Mouse (Mus musculus) intestine, embryonic 14.5 days (tissue): Measurements from ENCODE around the gene Nfix. TPM values are rescaled to one million over a fixed set of nuclear protein-coding genes. Genes with fewer than 3 reads are reported as not detected.
A peak's percentile ranks its signal among the peaks of the same experiment; 100 is the strongest.

Experiments used
- ATAC-seq: fragments of 200-750 bp; cut with Nextera tagmentation; replicated peaks from 2 replicates; pipeline ENCODE4 v1.8.0; 2017; ENCODE audit warnings: low read depth, moderate number of reproducible peaks, moderate TSS enrichment, moderate library complexity; ENCODE audit not compliant: low FRiP score, low TSS enrichment
- DNase-seq: peaks from one replicate; pipeline ENCODE4 v3.0.0-alpha.2; 2018; ENCODE audit warnings: low spot score
- H3K27ac ChIP-seq: fragments of 300-500 bp; sonication (generic); 2 replicates; pipeline ENCODE4 v1.5.1; 2014; ENCODE audit warnings: low read depth, mild to moderate bottlenecking, control low read depth
- H3K27me3 ChIP-seq: fragments of 300-500 bp; sonication (generic); replicated peaks from 2 replicates; pipeline ENCODE4 v1.6.1; 2014; ENCODE audit warnings: low read length, control low read depth; ENCODE audit not compliant: control insufficient read depth, insufficient read depth
- H3K36me3 ChIP-seq: fragments of 300-500 bp; sonication (generic); 2 replicates; pipeline ENCODE4 v1.6.1; 2014; ENCODE audit warnings: low read length, control low read depth; ENCODE audit not compliant: control insufficient read depth, insufficient read depth
- H3K4me1 ChIP-seq: fragments of 300-500 bp; sonication (generic); replicated peaks from 2 replicates; pipeline ENCODE4 v1.6.1; 2014; ENCODE audit warnings: low read length, control low read depth, mixed read lengths; ENCODE audit not compliant: control insufficient read depth, insufficient read depth
- H3K4me2 ChIP-seq: fragments of 300-500 bp; sonication (generic); 2 replicates; pipeline ENCODE4 v1.6.1; 2014; ENCODE audit warnings: low read length
- H3K4me3 ChIP-seq: fragments of 300-500 bp; sonication (generic); 2 replicates; pipeline ENCODE4 v1.5.1; 2014; ENCODE audit warnings: low read depth, low read length, control low read depth, mixed read lengths
- H3K9ac ChIP-seq: fragments of 300-500 bp; sonication (generic); 2 replicates; pipeline ENCODE4 v1.6.1; 2014; ENCODE audit warnings: mild to moderate bottlenecking, low read length
- H3K9me3 ChIP-seq: fragments of 300-500 bp; sonication (generic); 2 replicates; pipeline ENCODE4 v1.6.1; 2016; ENCODE audit warnings: low read length, control low read depth; ENCODE audit not compliant: control insufficient read depth
- WGBS: fragments of 180-500 bp; shearing (Covaris S2); extraction: QIAGEN DNeasy Blood & Tissue Kit; methylation state at CpG from one replicate; pipeline ENCODE4 v1.1.7; 2014; 5-methylcytosine and 5-hydroxymethylcytosine counted together
- polyA plus RNA-seq: library from polyadenylated mRNA; unstranded; fragments of >200 nt; fragmentation: Nextera tagmentation; extraction: Ambion mirVana; gene quantifications from 2 replicates; pipeline ENCODE4 v1.2.1, GENCODE M21; 2014

The Nfix gene
- polyA plus RNA-seq, 1 experiment from 2014 or later: 14.4 TPM

GRCm38 (mm10) chr8:84786801-84787467, 13.2 kb downstream of the Nfix start:
- H3K27me3 ChIP-seq: peaks cover 100% of the 10 kb centered on the region

GRCm38 (mm10) chr8:84785756-84786677, 14.1 kb downstream of the Nfix start:
- H3K36me3 ChIP-seq: no peaks in the 10 kb centered on the region
- ATAC-seq: no peak
- H3K27ac ChIP-seq: no peak overlapping the region
- 5% methylated on average over 38 of the region's 38 CpGs for WGBS
- no peak overlapping the region for H3K9ac ChIP-seq
- H3K4me3 ChIP-seq: no peak overlapping the region
- H3K9me3 ChIP-seq: no peaks in the 10 kb centered on the region
- H3K4me1 ChIP-seq: peaks cover 9% of the 10 kb centered on the region
- DNase-seq: no peak
- 0 out of 2 replicates have a peak overlapping the region, but pooled peaks have one; percentile 18 for H3K4me2 ChIP-seq
- H3K27me3 ChIP-seq: peaks cover 100% of the 10 kb centered on the region

More at GRCm38 (mm10) chr8:84786801-84787467, 13.2 kb downstream of the Nfix start:
- no peak overlapping the region for H3K4me2 ChIP-seq
- H3K4me3 ChIP-seq: no peak overlapping the region
- DNase-seq (no peak), ATAC-seq (no peak)
- H3K27ac ChIP-seq: no peak overlapping the region
- WGBS: 10% methylated on average over 11 of the region's 11 CpGs
- no peak overlapping the region for H3K9ac ChIP-seq
- H3K9me3 ChIP-seq: no peaks in the 10 kb centered on the region
- H3K4me1 ChIP-seq: peaks cover 9% of the 10 kb centered on the region
- no peaks in the 10 kb centered on the region for H3K36me3 ChIP-seq

- Histone ChIP-seq H3K4me2 (no peak overlapping the region), H3K9ac (no peak overlapping the region), H3K9me3 (no peaks in the 10 kb centered on the region), H3K4me1 (peaks cover 9% of the 10 kb centered on the region), H3K27ac (no peak overlapping the region), H3K27me3 (peaks cover 100% of the 10 kb centered on the region), H3K36me3 (no peaks in the 10 kb centered on the region), H3K4me3 (no peak overlapping the region)
- 17% methylated on average over 11 of the region's 11 CpGs for WGBS
- DNase-seq (no peak), ATAC-seq (no peak)
These were observed 14.7 kb downstream of the Nfix start for GRCm38 (mm10) chr8:84785506-84785755.

- Histone ChIP-seq H3K4me1 (peaks cover 9% of the 10 kb centered on the region), H3K4me2 (no peak overlapping the region)
These were observed 15.3 kb downstream of the Nfix start for GRCm38 (mm10) chr8:84784681-84785505.

GRCm38 (mm10) chr8:84783919-84784581, 16.1 kb downstream of the Nfix start:
- H3K9me3 ChIP-seq: no peaks in the 10 kb centered on the region
- peaks cover 9% of the 10 kb centered on the region for H3K4me1 ChIP-seq
- H3K36me3 ChIP-seq: no peaks in the 10 kb centered on the region
- H3K27ac ChIP-seq: no peak overlapping the region
- DNase-seq: no peak
- no peak for ATAC-seq
- 0 out of 2 replicates have a peak overlapping the region, but pooled peaks have one; percentile 8 for H3K4me3 ChIP-seq
- 3% methylated on average over 33 of the region's 33 CpGs for WGBS
- H3K9ac ChIP-seq: no peak overlapping the region
- H3K27me3 ChIP-seq: peaks cover 99% of the 10 kb centered on the region
- H3K4me2 ChIP-seq: no peak overlapping the region

More at GRCm38 (mm10) chr8:84784681-84785505, 15.3 kb downstream of the Nfix start:
- Histone ChIP-seq H3K9me3 (no peaks in the 10 kb centered on the region), H3K36me3 (no peaks in the 10 kb centered on the region), H3K4me3 (0 out of 2 replicates have a peak overlapping the region, but pooled peaks have one; percentile 8), H3K9ac (no peak overlapping the region), H3K27me3 (peaks cover 100% of the 10 kb centered on the region), H3K27ac (no peak overlapping the region)
- DNase-seq: no peak
- no peak for ATAC-seq
- 3% methylated on average over 48 of the region's 48 CpGs for WGBS

DNA sequence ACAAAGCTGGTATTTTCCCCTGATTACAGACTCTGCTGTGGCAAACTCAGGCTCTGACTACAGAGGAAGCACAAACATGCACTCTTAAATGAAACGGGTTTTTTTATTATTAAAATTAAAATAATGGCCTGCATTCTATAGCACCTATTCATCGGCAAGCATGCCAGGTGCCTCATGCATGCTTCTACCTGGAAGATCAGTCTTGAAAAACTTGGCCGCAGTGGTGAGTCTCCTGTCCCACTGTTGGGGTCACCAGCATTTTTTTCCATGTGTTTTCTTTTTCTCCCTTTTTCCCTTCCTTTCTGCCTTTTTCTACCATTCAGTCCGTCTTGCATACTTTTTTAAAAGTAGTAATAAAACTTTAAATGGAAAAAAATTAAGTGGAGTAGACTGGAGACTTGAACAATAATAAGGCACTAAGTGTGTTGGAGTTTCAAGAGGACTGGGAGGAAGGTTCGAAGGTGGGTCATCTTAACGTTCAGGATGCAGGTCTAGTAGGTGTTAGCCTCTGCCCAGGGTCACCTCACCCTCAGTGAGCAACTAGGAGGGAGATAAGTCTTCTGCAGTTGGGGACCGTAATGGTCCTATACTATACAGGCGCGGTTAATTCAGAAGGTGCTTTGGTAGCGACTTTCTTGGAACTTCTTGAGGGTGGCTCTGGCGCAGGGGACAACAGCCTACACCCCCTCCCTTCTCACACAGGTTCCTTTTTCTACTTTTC, 16.8 kb downstream of the Nfix start:
- Histone ChIP-seq H3K4me1 (peaks cover 9% of the 10 kb centered on the region), H3K4me2 (no peak overlapping the region), H3K27ac (no peak overlapping the region), H3K27me3 (peaks cover 99% of the 10 kb centered on the region), H3K36me3 (no peaks in the 10 kb centered on the region), H3K4me3 (no peak overlapping the region), H3K9me3 (no peaks in the 10 kb centered on the region), H3K9ac (no peak overlapping the region)
- ATAC-seq (no peak), DNase-seq (no peak)
- 9% methylated on average over 11 of the region's 11 CpGs for WGBS

DNA sequence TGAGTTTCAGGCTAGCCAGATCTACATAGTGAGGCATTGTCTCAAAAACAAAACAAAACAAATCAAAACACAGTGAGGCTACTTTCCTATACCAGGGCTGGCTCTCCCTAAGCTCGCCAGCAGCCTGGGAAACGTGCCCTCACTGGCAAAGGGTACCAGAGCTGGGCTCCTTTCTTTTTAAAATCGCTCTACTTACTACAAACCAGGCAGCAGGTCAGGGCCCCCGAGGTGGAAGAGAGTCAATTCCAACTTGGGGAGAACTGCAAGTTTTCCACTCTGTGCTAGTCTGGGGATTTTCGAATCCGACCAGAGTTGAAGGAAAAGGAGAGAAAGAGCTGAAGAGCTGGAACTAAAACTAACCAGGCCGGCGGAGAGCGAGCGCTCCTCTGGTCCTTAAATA, 17.5 kb downstream of the Nfix start:
- H3K9ac ChIP-seq: no peak overlapping the region
- H3K27me3 ChIP-seq: peaks cover 99% of the 10 kb centered on the region
- DNase-seq: no peak
- H3K36me3 ChIP-seq: no peaks in the 10 kb centered on the region
- no peak overlapping the region for H3K27ac ChIP-seq
- WGBS: 19% methylated on average over 10 of the region's 10 CpGs
- no peak overlapping the region for H3K4me3 ChIP-seq
- no peak overlapping the region for H3K4me2 ChIP-seq
- H3K9me3 ChIP-seq: no peaks in the 10 kb centered on the region
- H3K4me1 ChIP-seq: peaks cover 9% of the 10 kb centered on the region
- ATAC-seq: no peak
